Comparison of ENCODE assay signal across 13 mouse cellular contexts in the genomic region with DNA sequence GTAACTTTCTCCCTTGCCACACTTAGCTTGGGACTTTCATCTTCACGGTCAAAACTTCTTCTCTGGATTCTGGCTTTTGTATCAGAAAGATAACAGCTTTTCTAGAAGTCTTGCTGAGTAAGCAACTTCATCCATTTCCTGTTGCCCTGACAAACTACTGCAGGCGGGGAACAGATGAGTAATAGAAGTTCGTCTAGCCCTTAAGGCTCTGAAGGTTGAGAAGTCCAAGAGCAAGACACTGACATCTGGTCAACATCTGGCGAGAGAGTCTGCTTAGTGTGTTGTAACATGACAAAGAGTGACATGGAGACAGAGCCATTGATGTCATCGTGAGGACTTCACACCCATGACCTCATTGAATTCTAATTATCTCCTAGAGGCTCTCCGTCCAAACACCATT.
DNase-seq lines count a peak whose midpoint lies in the region; ATAC-seq lines count a peak whose summit lies in the region.
"Had no signal": no experiment of that assay in that cellular context is flagged by ENCODE, and none has a peak within 500 bp of the region (broad histone marks: within the 10 kb centered on the region; RNA-seq: fewer than 3 reads in every experiment).

No protein-coding gene starts in this region.

- H3K36me3 ChIP-seq in embryonic facial prominence, embryonic 11.5 days (replicated peaks; ENCODE audit: control insufficient read depth, insufficient read depth, low read depth, low read length), result no peaks in the 10 kb centered on the region
- no peaks in the 10 kb centered on the region for H3K36me3 ChIP-seq in embryonic facial prominence, embryonic 10.5 days (replicated peaks)
- no peaks in the 10 kb centered on the region for H3K36me3 ChIP-seq in kidney, embryonic 16.5 days (ENCODE audit: insufficient read depth, low read length)
- H3K36me3 ChIP-seq in embryonic facial prominence, embryonic 14.5 days (ENCODE audit: control insufficient read depth, insufficient read depth, low read length), result no peaks in the 10 kb centered on the region
- no peaks in the 10 kb centered on the region for H3K36me3 ChIP-seq in forebrain, embryonic 12.5 days (replicated peaks)
- H3K36me3 ChIP-seq: embryonic facial prominence, embryonic 13.5 days; midbrain, embryonic 12.5 days had no signal

- H3K4me3 ChIP-seq in embryonic facial prominence, embryonic 11.5 days (ENCODE audit: low read depth, low read length), result no peak overlapping the region
- no peak overlapping the region for H3K4me3 ChIP-seq in embryonic facial prominence, embryonic 10.5 days
- H3K4me3 ChIP-seq in kidney, embryonic 16.5 days (ENCODE audit: low read length), result no peak overlapping the region
- H3K4me3 ChIP-seq in embryonic facial prominence, embryonic 14.5 days (ENCODE audit: low read depth, low read length), result no peak overlapping the region
- no peak overlapping the region for H3K4me3 ChIP-seq in forebrain, embryonic 12.5 days (replicated peaks)
- H3K4me3 ChIP-seq: embryonic facial prominence, embryonic 13.5 days; midbrain, embryonic 12.5 days had no signal

- no peak for ATAC-seq in embryonic facial prominence, embryonic 11.5 days (replicated peaks; ENCODE audit: insufficient number of reproducible peaks, low FRiP score, low TSS enrichment, low read depth)
- ATAC-seq in kidney, embryonic 16.5 days (ENCODE audit: low FRiP score, low TSS enrichment), result no peak
- no peak for ATAC-seq in embryonic facial prominence, embryonic 14.5 days (ENCODE audit: low read depth)
- no peak for ATAC-seq in forebrain, embryonic 12.5 days (ENCODE audit: low FRiP score)

- H3K4me1 ChIP-seq in embryonic facial prominence, embryonic 11.5 days (ENCODE audit: control insufficient read depth, insufficient read depth, low read length), result 0 out of 2 replicates have a peak, but pooled peaks cover 3% of the 10 kb centered on the region
- H3K4me1 ChIP-seq in embryonic facial prominence, embryonic 10.5 days, result peaks cover 19% of the 10 kb centered on the region
- peaks cover 7% of the 10 kb centered on the region for H3K4me1 ChIP-seq in kidney, embryonic 16.5 days (ENCODE audit: insufficient read depth, low read length)
- H3K4me1 ChIP-seq in embryonic facial prominence, embryonic 14.5 days (ENCODE audit: control insufficient read depth, insufficient read depth, low read length), result peaks cover 9% of the 10 kb centered on the region; the same call in 1 of the 2 replicates
- no peaks in the 10 kb centered on the region for H3K4me1 ChIP-seq in forebrain, embryonic 12.5 days
- H3K4me1 ChIP-seq: midbrain, embryonic 12.5 days had no signal

- no peaks in the 10 kb centered on the region for H3K9me3 ChIP-seq in embryonic facial prominence, embryonic 11.5 days (replicated peaks; ENCODE audit: control insufficient read depth, low read length)
- H3K9me3 ChIP-seq in embryonic facial prominence, embryonic 10.5 days, result no peaks in the 10 kb centered on the region; the same call in 1 of the 2 replicates
- peaks cover 5% of the 10 kb centered on the region; the same call in 1 of the 2 replicates for H3K9me3 ChIP-seq in kidney, embryonic 16.5 days (ENCODE audit: low read length)
- no peaks in the 10 kb centered on the region for H3K9me3 ChIP-seq in embryonic facial prominence, embryonic 14.5 days (ENCODE audit: control insufficient read depth, low read length)
- H3K9me3 ChIP-seq in forebrain, embryonic 12.5 days, result no peaks in the 10 kb centered on the region
- H3K9me3 ChIP-seq: embryonic facial prominence, embryonic 13.5 days had no signal

- H3K4me2 ChIP-seq in embryonic facial prominence, embryonic 11.5 days (ENCODE audit: low read depth, low read length), result no peak overlapping the region
- no peak overlapping the region for H3K4me2 ChIP-seq in kidney, embryonic 16.5 days (replicated peaks; ENCODE audit: low read depth, low read length)
- no peak overlapping the region for H3K4me2 ChIP-seq in embryonic facial prominence, embryonic 14.5 days (ENCODE audit: low read depth, low read length)
- H3K4me2 ChIP-seq in forebrain, embryonic 12.5 days, result no peak overlapping the region
- H3K4me2 ChIP-seq: embryonic facial prominence, embryonic 13.5 days; midbrain, embryonic 12.5 days had no signal

- WGBS in embryonic facial prominence, embryonic 11.5 days, result 49% methylated on average over 6 of the region's 6 CpGs
- WGBS in embryonic facial prominence, embryonic 10.5 days, result 56% methylated on average over 6 of the region's 6 CpGs
- WGBS in kidney, embryonic 16.5 days, result 61% methylated on average over 6 of the region's 6 CpGs
- WGBS in embryonic facial prominence, embryonic 14.5 days, result 55% methylated on average over 6 of the region's 6 CpGs
- 78% methylated on average over 6 of the region's 6 CpGs for WGBS in forebrain, embryonic 12.5 days

- H3K27ac ChIP-seq in embryonic facial prominence, embryonic 11.5 days (replicated peaks; ENCODE audit: low read depth, low read length), result no peak overlapping the region
- H3K27ac ChIP-seq in embryonic facial prominence, embryonic 10.5 days (replicated peaks), result no peak overlapping the region; the same call in 1 of the 2 replicates
- H3K27ac ChIP-seq in kidney, embryonic 16.5 days (ENCODE audit: low read length), result no peak overlapping the region
- H3K27ac ChIP-seq in embryonic facial prominence, embryonic 14.5 days (replicated peaks; ENCODE audit: low read depth, low read length), result no peak overlapping the region
- no peak overlapping the region for H3K27ac ChIP-seq in forebrain, embryonic 12.5 days
- H3K27ac ChIP-seq: embryonic facial prominence, embryonic 13.5 days; midbrain, embryonic 12.5 days had no signal

- H3K9ac ChIP-seq in embryonic facial prominence, embryonic 11.5 days (replicated peaks; ENCODE audit: low read length), result no peak overlapping the region
- H3K9ac ChIP-seq in kidney, embryonic 16.5 days (replicated peaks; ENCODE audit: low read length), result no peak overlapping the region
- H3K9ac ChIP-seq in embryonic facial prominence, embryonic 14.5 days (ENCODE audit: low read depth, low read length), result no peak overlapping the region
- H3K9ac ChIP-seq in forebrain, embryonic 12.5 days, result no peak overlapping the region
- H3K9ac ChIP-seq: embryonic facial prominence, embryonic 13.5 days; midbrain, embryonic 12.5 days had no signal

- DNase-seq in embryonic facial prominence, embryonic 11.5 days (ENCODE audit: low spot score), result peak; percentile 43
- DNase-seq in embryonic facial prominence, embryonic 10.5 days (ENCODE audit: low spot score), result no peak
- DNase-seq in kidney, postnatal 10 days, result peak; percentile 49
- peak; percentile 49 for DNase-seq in embryonic facial prominence, embryonic 14.5 days (ENCODE audit: low spot score)
- peak; percentile 37 for DNase-seq in heart, postnatal 4 days
- no peak for DNase-seq in left cerebral cortex, adult 18-20 months (ENCODE audit: low spot score in 2 of 2)
- DNase-seq: adrenal gland, postnatal 14 days; cerebellum, adult 9-11 months; thymus, postnatal 14 days had no signal

- H3K27me3 ChIP-seq in embryonic facial prominence, embryonic 11.5 days (ENCODE audit: control insufficient read depth, insufficient read depth, low read length), result no peaks in the 10 kb centered on the region
- 0 out of 2 replicates have a peak, but pooled peaks cover 5% of the 10 kb centered on the region for H3K27me3 ChIP-seq in embryonic facial prominence, embryonic 10.5 days (replicated peaks; ENCODE audit: low read depth, poor library complexity, severe bottlenecking)
- H3K27me3 ChIP-seq in kidney, embryonic 16.5 days (ENCODE audit: insufficient read depth, low read length), result no peaks in the 10 kb centered on the region; the same call in 1 of the 2 replicates
- H3K27me3 ChIP-seq in embryonic facial prominence, embryonic 14.5 days (replicated peaks; ENCODE audit: control insufficient read depth, insufficient read depth, low read length), result no peaks in the 10 kb centered on the region
- H3K27me3 ChIP-seq in forebrain, embryonic 12.5 days, result peaks cover 10% of the 10 kb centered on the region; the same call in 1 of the 2 replicates
- H3K27me3 ChIP-seq: embryonic facial prominence, embryonic 13.5 days; midbrain, embryonic 12.5 days had no signal

Comparison
In these comparisons a context has a peak if more than half of its experiments do, and no peak if none do; other contexts are left out.
1. DNase-seq: peak in embryonic facial prominence, embryonic 11.5 days (single experiment), kidney, postnatal 10 days (single experiment), embryonic facial prominence, embryonic 14.5 days (single experiment) and heart, postnatal 4 days (single experiment); none in embryonic facial prominence, embryonic 10.5 days (single experiment) and left cerebral cortex, adult 18-20 months (0 of 2).